Mouse (Mus musculus) bone marrow, adult 2 months (tissue): ENCODE measurements around the gene Zfp488.

Experiments
- CTCF ChIP-seq: fragments of 200-500 bp; IDR thresholded peaks from 2 replicates; pipeline ENCODE4 v1.5.1; 2011; ENCODE audit warnings: low read length, control low read depth; ENCODE audit not compliant: control insufficient read depth, insufficient read depth
- POLR2A ChIP-seq: fragments of 200-500 bp; IDR thresholded peaks from 2 replicates; pipeline ENCODE4 v1.6.1; 2011; ENCODE audit warnings: low read depth, mild to moderate bottlenecking, control low read depth, low read length, borderline replicate concordance; ENCODE audit not compliant: control insufficient read depth

DNA sequence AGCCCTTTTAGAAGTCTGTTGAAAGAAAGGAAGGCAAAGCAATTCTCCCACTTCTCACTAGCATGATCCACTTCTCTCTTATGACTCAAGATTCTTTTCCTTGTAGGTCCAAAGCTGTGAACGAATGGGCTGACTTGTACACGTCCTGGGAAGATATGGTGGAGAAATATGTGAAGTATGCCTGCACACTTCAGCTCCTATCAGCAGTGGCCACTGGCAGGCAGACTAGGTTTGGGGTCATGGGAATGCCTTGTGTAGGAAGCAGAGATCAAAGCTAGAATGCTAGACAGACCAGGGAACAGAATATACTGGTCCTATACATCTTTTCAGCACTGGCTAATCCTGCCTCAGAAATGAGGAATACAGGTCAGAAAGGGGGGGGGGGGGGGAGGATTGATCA is 48.1 kb upstream of the Zfp488 start:
- TF ChIP-seq POLR2A (no peak), CTCF (no peak)
